14 mouse cellular contexts compared by ENCODE assay signal in the genomic region with DNA sequence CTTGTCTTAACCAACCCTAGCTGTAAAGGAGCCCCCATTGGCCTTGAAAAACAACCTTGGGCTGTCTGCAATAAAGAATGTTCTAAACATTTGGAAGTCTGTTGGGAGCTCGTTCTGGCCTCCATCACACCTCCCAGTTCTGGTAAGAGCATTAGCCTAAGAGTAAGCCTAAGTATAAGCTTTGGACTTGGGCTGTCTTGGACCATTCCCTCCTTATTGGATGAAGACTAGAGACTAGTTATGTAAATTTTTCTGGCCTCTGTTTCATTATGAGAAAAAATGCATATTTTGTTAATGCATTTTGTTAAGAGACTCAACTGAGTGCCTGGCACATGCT.
DNase-seq lines count a peak whose midpoint lies in the region; ATAC-seq and TF ChIP-seq lines count a peak whose summit lies in the region.
"Had no signal": no experiment of that assay in that cellular context is flagged by ENCODE, and none has a peak within 500 bp of the region (broad histone marks: within the 10 kb centered on the region; RNA-seq: fewer than 3 reads in every experiment).

No protein-coding gene starts in this region.

- WGBS in heart, embryonic 15.5 days, result 47% methylated on average over 1 of the region's 1 CpGs
- 65% methylated on average over 1 of the region's 1 CpGs for WGBS in liver, embryonic 11.5 days
- 56% methylated on average over 1 of the region's 1 CpGs for WGBS in liver, postnatal 0 days (ENCODE audit: insufficient replicate concordance)
- 14% methylated on average over 1 of the region's 1 CpGs for WGBS in embryonic facial prominence, embryonic 11.5 days
- WGBS in intestine, embryonic 15.5 days, result 34% methylated on average over 1 of the region's 1 CpGs

- H3K27ac ChIP-seq in heart, embryonic 15.5 days, result peak overlapping the region; percentile 77
- peak overlapping the region; percentile 38; the same call in 1 of the 2 replicates for H3K27ac ChIP-seq in liver, embryonic 11.5 days (ENCODE audit: low read depth, low read length)
- H3K27ac ChIP-seq in liver, postnatal 0 days (ENCODE audit: low read depth), result no peak overlapping the region
- H3K27ac ChIP-seq in embryonic facial prominence, embryonic 11.5 days (replicated peaks; ENCODE audit: low read depth, low read length), result peak overlapping the region; percentile 54
- peak overlapping the region; percentile 76 for H3K27ac ChIP-seq in intestine, embryonic 15.5 days
- no peak overlapping the region for H3K27ac ChIP-seq in gastrocnemius, adult 2 months
- H3K27ac ChIP-seq: forebrain, embryonic 15.5 days; liver, embryonic 14.5 days had no signal

- H3K27me3 ChIP-seq in heart, embryonic 15.5 days, result no peaks in the 10 kb centered on the region
- H3K27me3 ChIP-seq in liver, embryonic 11.5 days (replicated peaks; ENCODE audit: control insufficient read depth, insufficient read depth, low read length), result no peaks in the 10 kb centered on the region
- H3K27me3 ChIP-seq in liver, postnatal 0 days (ENCODE audit: insufficient read depth, low read length), result no peaks in the 10 kb centered on the region
- H3K27me3 ChIP-seq in embryonic facial prominence, embryonic 11.5 days (ENCODE audit: control insufficient read depth, insufficient read depth, low read length), result no peaks in the 10 kb centered on the region
- H3K27me3 ChIP-seq in intestine, embryonic 15.5 days (replicated peaks), result no peaks in the 10 kb centered on the region
- H3K27me3 ChIP-seq: forebrain, embryonic 15.5 days had no signal

- H3K4me2 ChIP-seq in heart, embryonic 15.5 days, result no peak overlapping the region
- H3K4me2 ChIP-seq in liver, embryonic 11.5 days, result no peak overlapping the region
- H3K4me2 ChIP-seq in liver, postnatal 0 days (ENCODE audit: low read depth, low read length), result no peak overlapping the region
- H3K4me2 ChIP-seq in embryonic facial prominence, embryonic 11.5 days (ENCODE audit: low read depth, low read length), result no peak overlapping the region
- H3K4me2 ChIP-seq in intestine, embryonic 15.5 days (replicated peaks), result no peak overlapping the region
- H3K4me2 ChIP-seq: forebrain, embryonic 15.5 days had no signal

- H3K36me3 ChIP-seq in heart, embryonic 15.5 days, result no peaks in the 10 kb centered on the region
- no peaks in the 10 kb centered on the region for H3K36me3 ChIP-seq in liver, embryonic 11.5 days (ENCODE audit: control insufficient read depth, insufficient read depth, low read length)
- no peaks in the 10 kb centered on the region for H3K36me3 ChIP-seq in liver, postnatal 0 days (replicated peaks; ENCODE audit: insufficient read depth, low read length)
- no peaks in the 10 kb centered on the region for H3K36me3 ChIP-seq in embryonic facial prominence, embryonic 11.5 days (replicated peaks; ENCODE audit: control insufficient read depth, insufficient read depth, low read depth, low read length)
- H3K36me3 ChIP-seq in intestine, embryonic 15.5 days, result no peaks in the 10 kb centered on the region
- H3K36me3 ChIP-seq: forebrain, embryonic 15.5 days had no signal

- TF ChIP-seq EP300 in liver, postnatal 0 days (IDR thresholded peaks at IDR 0.05; ENCODE audit: low read depth), result no peak

- no peak for TF ChIP-seq CTCF in liver, postnatal 0 days (IDR thresholded peaks at IDR 0.05; ENCODE audit: low read depth)
- no peak for TF ChIP-seq CTCF in gastrocnemius, adult 2 months (IDR thresholded peaks at IDR 0.05)

- H3K9me3 ChIP-seq in heart, embryonic 15.5 days (replicated peaks), result no peaks in the 10 kb centered on the region
- H3K9me3 ChIP-seq in liver, embryonic 11.5 days (ENCODE audit: control insufficient read depth, low read length), result no peaks in the 10 kb centered on the region
- no peaks in the 10 kb centered on the region for H3K9me3 ChIP-seq in liver, postnatal 0 days (ENCODE audit: low read length)
- H3K9me3 ChIP-seq in embryonic facial prominence, embryonic 11.5 days (replicated peaks; ENCODE audit: control insufficient read depth, low read length), result no peaks in the 10 kb centered on the region
- no peaks in the 10 kb centered on the region for H3K9me3 ChIP-seq in intestine, embryonic 15.5 days
- H3K9me3 ChIP-seq: forebrain, embryonic 15.5 days had no signal

- intact Hi-C loops in heart, postnatal 36 days (cut with DNase I), result loop anchor here (5.0 kb wide), 1 partner anchor 103 kb away; no protein-coding TSS in a partner anchor
- intact Hi-C loops in gastrocnemius, adult 2 months (cut with DNase I), result no loop called here

- no peak overlapping the region for H3K4me3 ChIP-seq in heart, embryonic 15.5 days
- H3K4me3 ChIP-seq in liver, embryonic 11.5 days (ENCODE audit: low read depth, low read length), result no peak overlapping the region
- H3K4me3 ChIP-seq in liver, postnatal 0 days (ENCODE audit: low read depth, low read length), result no peak overlapping the region
- H3K4me3 ChIP-seq in embryonic facial prominence, embryonic 11.5 days (ENCODE audit: low read depth, low read length), result no peak overlapping the region
- no peak overlapping the region for H3K4me3 ChIP-seq in intestine, embryonic 15.5 days (replicated peaks)
- H3K4me3 ChIP-seq in gastrocnemius, adult 2 months, result no peak overlapping the region
- H3K4me3 ChIP-seq: forebrain, embryonic 15.5 days had no signal

- no peak for ATAC-seq in heart, embryonic 15.5 days (replicated peaks; ENCODE audit: insufficient number of reproducible peaks, insufficient read depth, low FRiP score, low read depth)
- ATAC-seq in liver, embryonic 11.5 days (replicated peaks; ENCODE audit: low FRiP score), result no peak
- ATAC-seq in liver, postnatal 0 days, result no peak
- 0 out of 2 replicates have a peak, but pooled peaks have one; percentile 52 for ATAC-seq in embryonic facial prominence, embryonic 11.5 days (replicated peaks; ENCODE audit: insufficient number of reproducible peaks, low FRiP score, low TSS enrichment, low read depth)
- ATAC-seq in intestine, embryonic 15.5 days, result peak; percentile 43; the same call in 1 of the 2 replicates
- ATAC-seq: forebrain, embryonic 15.5 days had no signal

- no peak overlapping the region for H3K9ac ChIP-seq in heart, embryonic 15.5 days
- H3K9ac ChIP-seq in liver, embryonic 11.5 days (ENCODE audit: low read depth, low read length), result no peak overlapping the region
- no peak overlapping the region for H3K9ac ChIP-seq in liver, postnatal 0 days (replicated peaks)
- no peak overlapping the region for H3K9ac ChIP-seq in embryonic facial prominence, embryonic 11.5 days (replicated peaks; ENCODE audit: low read length)
- no peak overlapping the region for H3K9ac ChIP-seq in intestine, embryonic 15.5 days
- H3K9ac ChIP-seq: forebrain, embryonic 15.5 days; liver, embryonic 14.5 days had no signal

- peaks cover 12% of the 10 kb centered on the region for H3K4me1 ChIP-seq in heart, embryonic 15.5 days (replicated peaks)
- no peaks in the 10 kb centered on the region for H3K4me1 ChIP-seq in liver, embryonic 11.5 days (replicated peaks; ENCODE audit: control insufficient read depth, insufficient read depth, low read length)
- H3K4me1 ChIP-seq in liver, postnatal 0 days (ENCODE audit: insufficient read depth), result no peaks in the 10 kb centered on the region
- no peaks in the 10 kb centered on the region for H3K4me1 ChIP-seq in embryonic facial prominence, embryonic 11.5 days (ENCODE audit: control insufficient read depth, insufficient read depth, low read length)
- peaks cover 10% of the 10 kb centered on the region; the same call in 1 of the 2 replicates for H3K4me1 ChIP-seq in intestine, embryonic 15.5 days (replicated peaks)

- DNase-seq in heart, postnatal 36 days, result no peak
- DNase-seq in liver, embryonic 11.5 days (ENCODE audit: low spot score), result no peak
- no peak for DNase-seq in liver, postnatal 0 days
- DNase-seq in embryonic facial prominence, embryonic 11.5 days (ENCODE audit: low spot score), result no peak
- DNase-seq in gastrocnemius, adult 18-20 months (ENCODE audit: low spot score), result no peak
- no peak for DNase-seq in gastrocnemius, adult 2 months
- DNase-seq: cerebellum, adult 18-20 months; gastrocnemius, postnatal 25 days; kidney, postnatal 36 days; right cerebral cortex, postnatal 4 days had no signal

Comparison
In these comparisons a context has a peak if more than half of its experiments do, and no peak if none do; other contexts are left out.
1. H3K27ac ChIP-seq: peak in heart, embryonic 15.5 days (single experiment), liver, embryonic 11.5 days (single experiment), embryonic facial prominence, embryonic 11.5 days (single experiment) and intestine, embryonic 15.5 days (single experiment); none in liver, postnatal 0 days (single experiment) and gastrocnemius, adult 2 months (single experiment).
2. ATAC-seq: peak in embryonic facial prominence, embryonic 11.5 days (single experiment) and intestine, embryonic 15.5 days (single experiment); none in heart, embryonic 15.5 days (single experiment), liver, embryonic 11.5 days (single experiment) and liver, postnatal 0 days (single experiment).